Mouse (Mus musculus) liver, embryonic 14.5 days (tissue): ENCODE results near the gene Eif2b3. TPM values are rescaled to one million over a fixed set of nuclear protein-coding genes. Genes with fewer than 3 reads are reported as not detected.
A peak's percentile ranks its signal among the peaks of the same experiment; 100 is the strongest.

Experiments
- ATAC-seq: fragments of 200-750 bp; cut with Nextera tagmentation; 2 replicates; pipeline ENCODE4 v1.8.0; 2017; ENCODE audit warnings: moderate number of reproducible peaks, mild to moderate bottlenecking, moderate library complexity; ENCODE audit not compliant: insufficient read depth
- DNase-seq, 3 experiments: peaks; one replicate each; pipeline ENCODE4 v3.0.0-alpha.2; 2012 to 2013; ENCODE audit warnings: low read depth in 3 of 3, low spot score in 3 of 3
- H3K27ac ChIP-seq: fragments of 300-500 bp; sonication (generic); 2 replicates; pipeline ENCODE4 v1.5.1; 2014; ENCODE audit warnings: moderate library complexity, mild to moderate bottlenecking, control low read depth, inconsistent platforms
- H3K27me3 ChIP-seq: fragments of 300-500 bp; sonication (generic); 2 replicates; pipeline ENCODE4 v1.6.1; 2014; ENCODE audit warnings: mild to moderate bottlenecking, low read length, moderate library complexity; ENCODE audit not compliant: control insufficient read depth, insufficient read depth
- H3K36me3 ChIP-seq: fragments of 300-500 bp; sonication (generic); replicated peaks from 2 replicates; pipeline ENCODE4 v1.6.1; 2014; ENCODE audit warnings: low read depth; ENCODE audit not compliant: control insufficient read depth, insufficient read depth
- H3K4me1 ChIP-seq, 2 experiments: fragments of 200-500 bp in 1 of 2; fragments of 300-500 bp in 1 of 2; sonication (generic) in 1 of 2; replicated peaks; 2 replicates each; pipeline ENCODE4 v1.6.1; 2012 to 2014; ENCODE audit warnings: antibody characterized with exemption in 1 of 2, inconsistent platforms in 1 of 2, low read length in 1 of 2; ENCODE audit not compliant: control insufficient read depth in 2 of 2, insufficient read depth in 2 of 2
- H3K4me2 ChIP-seq: fragments of 300-500 bp; sonication (generic); 2 replicates; pipeline ENCODE4 v1.6.1; 2014; ENCODE audit warnings: low read depth, mild to moderate bottlenecking, control low read depth, moderate library complexity
- H3K4me3 ChIP-seq, 2 experiments: fragments of 200-500 bp in 1 of 2; fragments of 300-500 bp in 1 of 2; sonication (generic) in 1 of 2; 2 replicates each; pipeline ENCODE4 v1.5.1; 2012 to 2014; ENCODE audit warnings: low read depth in 2 of 2, low read length in 2 of 2, mild to moderate bottlenecking in 2 of 2, control low read depth in 1 of 2, inconsistent platforms in 1 of 2, moderate library complexity in 1 of 2; ENCODE audit not compliant: insufficient read depth in 1 of 2
- H3K9ac ChIP-seq: fragments of 300-500 bp; sonication (generic); replicated peaks from 2 replicates; pipeline ENCODE4 v1.6.1; 2014; ENCODE audit warnings: mild to moderate bottlenecking, control low read depth, moderate library complexity
- H3K9me3 ChIP-seq: fragments of 300-500 bp; sonication (generic); 2 replicates; pipeline ENCODE4 v1.6.1; 2016; ENCODE audit warnings: low read length, mixed read lengths; ENCODE audit not compliant: control insufficient read depth
- CTCF ChIP-seq: IDR thresholded peaks from 2 replicates; pipeline ENCODE4 v1.5.1; 2016; ENCODE audit warnings: antibody characterized with exemption, low read depth, control low read depth
- EP300 ChIP-seq: IDR thresholded peaks from 2 replicates; pipeline ENCODE4 v1.6.1; 2016; ENCODE audit warnings: antibody characterized with exemption, low read depth
- WGBS: fragments of 180-500 bp; shearing (Covaris S2); extraction: QIAGEN DNeasy Blood & Tissue Kit; methylation state at CpG from one replicate; pipeline ENCODE4 v1.1.7; 2014; ENCODE audit not compliant: insufficient replicate concordance; 5-methylcytosine and 5-hydroxymethylcytosine counted together
- polyA plus RNA-seq, 2 experiments: library from polyadenylated mRNA; depleted of rRNA in 1 of 2; stranded (reverse) in 1 of 2; unstranded in 1 of 2; fragments of >200 nt; fragmentation: Nextera tagmentation in 1 of 2; extraction: Ambion mirVana in 1 of 2; gene quantifications; 2 replicates each; pipeline versions ENCODE4 v1.2.1 to v1.2.3; 2012 to 2014

Eif2b3 gene
- polyA plus RNA-seq, 2 experiments = 17.3 to 32.7 TPM

DNA sequence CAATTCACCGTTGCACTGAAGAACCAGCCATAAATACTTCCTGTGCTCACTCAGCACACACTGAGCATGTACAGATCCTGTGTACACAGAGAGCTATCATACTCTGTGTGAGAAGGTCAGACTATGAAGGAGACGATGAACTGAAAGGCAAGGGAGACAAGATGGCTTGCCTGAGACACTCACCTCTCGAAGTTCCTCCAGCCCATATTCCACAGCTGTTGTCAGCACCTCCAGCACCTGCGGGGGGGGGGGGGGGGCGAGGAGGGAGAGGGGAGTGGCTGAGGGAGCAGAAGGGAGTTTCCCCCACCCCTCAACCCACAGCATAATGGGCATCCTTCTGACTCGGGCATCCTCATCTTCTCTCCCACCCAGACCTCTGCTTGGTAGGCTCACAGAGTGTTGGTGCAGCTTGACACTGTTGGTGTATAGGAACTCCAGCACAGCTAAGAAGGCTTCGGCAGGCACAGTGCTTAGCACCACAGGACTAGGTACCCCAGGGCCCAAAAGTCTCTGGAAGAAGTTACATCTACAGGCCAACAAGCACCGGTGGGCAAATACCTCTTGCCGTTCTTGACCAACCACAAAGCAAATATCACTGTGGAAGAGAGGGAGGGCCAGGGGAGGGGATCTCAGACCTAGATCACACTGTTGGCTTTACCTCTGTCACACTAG lies 104.5 kb downstream of the Eif2b3 start:
- DNase-seq (no peak), ATAC-seq (no peak)
- no peak overlapping the region for H3K4me3 ChIP-seq
- no peaks in the 10 kb centered on the region for H3K27me3 ChIP-seq
- no peaks in the 10 kb centered on the region for H3K36me3 ChIP-seq
- no peaks in the 10 kb centered on the region for H3K9me3 ChIP-seq
- no peak overlapping the region for H3K27ac ChIP-seq
- peaks cover 20 to 31% of the 10 kb centered on the region in 2 experiments for H3K4me1 ChIP-seq
- no peak overlapping the region for H3K9ac ChIP-seq
- H3K4me2 ChIP-seq = no peak overlapping the region
- no peak for TF ChIP-seq EP300
- no peak for TF ChIP-seq CTCF
- 55% methylated on average over 9 of the region's 9 CpGs for WGBS

DNA sequence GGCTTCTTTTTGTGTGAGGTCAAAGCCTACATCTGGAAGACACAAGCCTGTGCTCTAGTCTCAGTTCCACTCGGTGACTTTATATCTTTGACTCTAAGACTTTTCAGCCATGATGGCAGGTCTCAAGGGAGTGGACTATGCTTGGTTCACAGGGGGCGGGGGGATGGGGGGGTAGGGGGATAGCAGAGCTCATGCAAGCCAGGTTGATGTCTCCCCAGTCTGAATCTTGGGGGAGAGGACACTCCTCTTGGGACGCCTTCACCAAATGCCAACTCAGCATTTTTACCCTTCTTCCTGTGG lies 105.0 kb downstream of the Eif2b3 start:
- no peak overlapping the region; the same call in 1 of the 2 replicates for H3K4me2 ChIP-seq
- H3K27me3 ChIP-seq = no peaks in the 10 kb centered on the region
- H3K4me3 ChIP-seq = no peak overlapping the region
- no peak for TF ChIP-seq CTCF
- TF ChIP-seq EP300 = no peak
- ATAC-seq (no peak), DNase-seq (no peak)
- H3K4me1 ChIP-seq = peaks cover 20 to 31% of the 10 kb centered on the region in 2 experiments
- no peak overlapping the region for H3K9ac ChIP-seq
- H3K9me3 ChIP-seq = no peaks in the 10 kb centered on the region
- WGBS = 39% methylated on average over 3 of the region's 3 CpGs
- no peak overlapping the region for H3K27ac ChIP-seq
- no peaks in the 10 kb centered on the region for H3K36me3 ChIP-seq

- peak overlapping the region; percentile 32; the same call in 1 of the 2 replicates for H3K4me2 ChIP-seq
- H3K9me3 ChIP-seq = no peaks in the 10 kb centered on the region
- peaks cover 18 to 28% of the 10 kb centered on the region in 2 experiments for H3K4me1 ChIP-seq
- TF ChIP-seq EP300 (peak; percentile 12; the same call in 1 of the 2 replicates), CTCF (no peak)
- DNase-seq = peak in 1 of 3 experiments; percentile 29
- WGBS = 9% methylated on average over 14 of the region's 14 CpGs
- no peaks in the 10 kb centered on the region for H3K27me3 ChIP-seq
- no peak overlapping the region; the same call in 1 of the 2 replicates for H3K27ac ChIP-seq
- no peak overlapping the region for H3K9ac ChIP-seq
- H3K36me3 ChIP-seq = no peaks in the 10 kb centered on the region
- H3K4me3 ChIP-seq = no peak overlapping the region
- ATAC-seq = no peak
Observed at GRCm38 (mm10) chr4:117124518-117125347, 105.5 kb downstream of the Eif2b3 start.

GRCm38 (mm10) chr4:117125348-117125909 lies 106.2 kb downstream of the Eif2b3 start, which contains the start of gene Btbd19:
TSS of gene Btbd19 (minus strand) at chr4:117125725.
- Histone ChIP-seq H3K36me3 (no peaks in the 10 kb centered on the region), H3K9me3 (no peaks in the 10 kb centered on the region), H3K27ac (no peak within 1 kb of the TSS; the same call in 1 of the 2 replicates), H3K4me3 (no peak within 1 kb of the TSS), H3K4me1 (peaks cover 14 to 24% of the 10 kb centered on the region in 2 experiments), H3K9ac (no peak within 1 kb of the TSS), H3K4me2 (peak within 1 kb of the TSS; percentile 32; the same call in 1 of the 2 replicates), H3K27me3 (no peaks in the 10 kb centered on the region)
- 35% methylated on average over 8 of the region's 8 CpGs for WGBS
- TF ChIP-seq CTCF = no peak
- no peak for TF ChIP-seq EP300
- no peak for ATAC-seq
- DNase-seq = no peak
